Mouse (Mus musculus) CH12.LX (cell line): ENCODE measurements around the gene Tmco5. TPM values are rescaled to one million over a fixed set of nuclear protein-coding genes. Genes with fewer than 3 reads are reported as not detected.
"Not testable (repeated sequence)": the region's sequence is repeated elsewhere in the genome, so short reads cannot be mapped to it uniquely, and the experiment has no call there.

ENCODE experiments used
- DNase-seq: peaks from one replicate; pipeline ENCODE4 v3.0.0-alpha.2; 2013; ENCODE audit errors: extremely low read depth
- H3K27ac ChIP-seq: 2 replicates; pipeline ENCODE4 v1.5.1; 2012; ENCODE audit warnings: low read depth, mild to moderate bottlenecking, control low read depth, moderate library complexity; ENCODE audit not compliant: insufficient read depth
- H3K27me3 ChIP-seq: replicated peaks from 2 replicates; pipeline ENCODE3; 2012; ENCODE audit warnings: inconsistent platforms
- H3K36me3 ChIP-seq, 2 experiments: replicated peaks in 1 of 2; 2 replicates each; pipeline versions ENCODE3 to v1.6.1; 2012; ENCODE audit warnings: inconsistent platforms in 1 of 2, low read length in 1 of 2, mild to moderate bottlenecking in 1 of 2, mixed read lengths in 1 of 2, moderate library complexity in 1 of 2; ENCODE audit not compliant: control insufficient read depth in 1 of 2, insufficient read depth in 1 of 2
- H3K4me1 ChIP-seq, 2 experiments: 2 replicates each; pipeline ENCODE4 v1.6.1; 2012; ENCODE audit warnings: inconsistent platforms in 1 of 2, moderate library complexity in 1 of 2; ENCODE audit not compliant: insufficient read depth in 2 of 2, control insufficient read depth in 1 of 2
- H3K4me2 ChIP-seq: 2 replicates; pipeline ENCODE4 v1.6.1; 2012; ENCODE audit warnings: low read depth, mild to moderate bottlenecking, control low read depth; ENCODE audit not compliant: poor library complexity, insufficient read depth, severe bottlenecking
- H3K4me3 ChIP-seq, 3 experiments: fragments of 150-350 bp in 1 of 3; sonication (generic) in 1 of 3; replicated peaks in 1 of 3; 2 replicates each; pipeline versions ENCODE3 to v1.5.1; 2011 to 2012; ENCODE audit warnings: low read depth in 2 of 3, low read length in 2 of 3, mild to moderate bottlenecking in 2 of 3, moderate library complexity in 2 of 3, control low read depth in 1 of 3, improper control_type of control experiment in 1 of 3, inconsistent platforms in 1 of 3, mixed read lengths in 1 of 3; ENCODE audit not compliant: poor library complexity in 1 of 3
- H3K79me2 ChIP-seq: replicated peaks from 2 replicates; pipeline ENCODE4 v1.6.1; 2012; ENCODE audit warnings: mild to moderate bottlenecking, moderate library complexity; ENCODE audit not compliant: control insufficient read depth, poor library complexity, insufficient read depth, severe bottlenecking; ENCODE audit errors: extremely low read depth
- H3K9ac ChIP-seq: 2 replicates; pipeline ENCODE4 v1.6.1; 2012; ENCODE audit warnings: low read depth, mild to moderate bottlenecking, control low read depth, moderate library complexity; ENCODE audit not compliant: insufficient read depth
- H3K9me3 ChIP-seq: replicated peaks from 2 replicates; pipeline ENCODE3; 2012; ENCODE audit warnings: low read length, inconsistent platforms, mixed read lengths
- CHD1 ChIP-seq: IDR thresholded peaks from 2 replicates; pipeline ENCODE4 v1.6.1; 2012; ENCODE audit warnings: low read depth, low read length, improper control_type of control experiment, inconsistent platforms
- CTCF ChIP-seq, 2 experiments: IDR thresholded peaks in 1 of 2; conservative IDR thresholded peaks in 1 of 2; 2 replicates each; pipeline ENCODE4 v1.5.1; 2011 to 2012; ENCODE audit warnings: low read depth in 2 of 2, low read length in 2 of 2, improper control_type of control experiment in 1 of 2, inconsistent platforms in 1 of 2, mild to moderate bottlenecking in 1 of 2, moderate library complexity in 1 of 2
- E2F4 ChIP-seq: IDR thresholded peaks from 2 replicates; pipeline ENCODE4 v1.6.1; 2011; ENCODE audit warnings: low read depth, low read length, improper control_type of control experiment; ENCODE audit not compliant: insufficient replicate concordance
- ETS1 ChIP-seq: conservative IDR thresholded peaks from 2 replicates; pipeline ENCODE4 v1.6.1; 2012; ENCODE audit warnings: low read depth, mild to moderate bottlenecking, inconsistent platforms, low read length, improper control_type of control experiment, moderate library complexity
- JUND ChIP-seq: conservative IDR thresholded peaks from 2 replicates; pipeline ENCODE4 v1.6.1; 2011; ENCODE audit warnings: low read depth, low read length, improper control_type of control experiment
- MAX ChIP-seq: IDR thresholded peaks from 2 replicates; pipeline ENCODE4 v1.6.1; 2011; ENCODE audit warnings: low read length, improper control_type of control experiment
- MEF2A ChIP-seq: IDR thresholded peaks from 2 replicates; pipeline ENCODE4 v1.6.1; 2014; ENCODE audit warnings: low read depth, mild to moderate bottlenecking, inconsistent platforms, low read length, improper control_type of control experiment, borderline replicate concordance
- MXI1 ChIP-seq: IDR thresholded peaks from 2 replicates; pipeline ENCODE4 v1.6.1; 2011; ENCODE audit warnings: mild to moderate bottlenecking, low read depth, low read length, improper control_type of control experiment
- NELFE ChIP-seq: IDR thresholded peaks from 2 replicates; pipeline ENCODE4 v1.6.1; 2011; ENCODE audit warnings: low read depth, low read length, improper control_type of control experiment
- RAD21 ChIP-seq: IDR thresholded peaks from 2 replicates; pipeline ENCODE4 v1.6.1; 2011; ENCODE audit warnings: low read depth, mild to moderate bottlenecking, low read length, improper control_type of control experiment, moderate library complexity
- TCF12 ChIP-seq: IDR thresholded peaks from 2 replicates; pipeline ENCODE4 v1.6.1; 2014; ENCODE audit warnings: low read depth, mild to moderate bottlenecking, inconsistent platforms, low read length, improper control_type of control experiment
- USF1 ChIP-seq: IDR thresholded peaks from 2 replicates; pipeline ENCODE4 v1.6.1; 2014; ENCODE audit warnings: low read depth, mild to moderate bottlenecking, inconsistent platforms, low read length, improper control_type of control experiment
- USF2 ChIP-seq: conservative IDR thresholded peaks from 2 replicates; pipeline ENCODE4 v1.6.1; 2011; ENCODE audit warnings: low read depth, low read length, improper control_type of control experiment
- ZC3H11A ChIP-seq: IDR thresholded peaks from 2 replicates; pipeline ENCODE4 v1.6.1; 2012; ENCODE audit warnings: low read depth, mild to moderate bottlenecking, inconsistent platforms, low read length, improper control_type of control experiment
- ZKSCAN1 ChIP-seq: IDR thresholded peaks from 2 replicates; pipeline ENCODE4 v1.6.1; 2012; ENCODE audit warnings: low read depth, inconsistent platforms, low read length, improper control_type of control experiment, borderline replicate concordance
- dilution Hi-C: fragments of 300-500 bp; cut with MboI; formaldehyde crosslinking; loops from 2 replicates; pipeline ENCODE4 v1.14.3; 2020; ENCODE audit warnings: low sequenced_read_pairs; ENCODE audit not compliant: extremely low pct_unique_long_range_greater_than_20kb, extremely low pct_ligation_motif_present
- in situ Hi-C: fragments of 300-500 bp; cut with MboI; formaldehyde crosslinking; loops from 3 replicates; pipeline ENCODE4 v1.14.3; 2019; ENCODE audit warnings: low sequenced_read_pairs, low pct_ligation_motif_present, low pct_unique_long_range_greater_than_20kb, mixed read lengths
- polyA plus RNA-seq: library from polyadenylated mRNA; unstranded; fragments of >175 nt; gene quantifications from 2 replicates; pipeline ENCODE4 v1.2.1, GENCODE M21; 2012; ENCODE audit warnings: low read depth; ENCODE audit not compliant: insufficient read length
- total RNA-seq, 2 experiments: library from RNA; depleted of rRNA; stranded (reverse); fragments of 300-350 nt in 1 of 2; fragments of >200 nt in 1 of 2; gene quantifications; 2 replicates each; pipeline ENCODE4 v1.2.3; 2012 to 2014

The Tmco5 gene
- total and polyA plus RNA-seq, 3 experiments = not detected

- Histone ChIP-seq H3K79me2 (no peaks in the 10 kb centered on the region), H3K27ac (no peak overlapping the region), H3K9ac (no peak overlapping the region), H3K4me3 (no peak overlapping the region), H3K4me1 (no peaks in the 10 kb centered on the region), H3K36me3 (no peaks in the 10 kb centered on the region), H3K27me3 (no peaks in the 10 kb centered on the region), H3K9me3 (no peaks in the 10 kb centered on the region), H3K4me2 (no peak overlapping the region)
- in situ Hi-C loops = no loop called here
- dilution Hi-C loops = no loop called here
- DNase-seq = no peak
- TF ChIP-seq CTCF (conservative IDR thresholded peaks at IDR 0.05 in 1 of 2, IDR thresholded peaks at IDR 0.05 in 1 of 2; ENCODE audit: low read depth in 2 of 2, low read length in 2 of 2) (no peak), MXI1 (no peak), E2F4 (no peak), MAX (no peak), USF2 (no peak), JUND (no peak), RAD21 (no peak), MEF2A (no peak), USF1 (no peak), ETS1 (no peak), ZKSCAN1 (no peak), NELFE (no peak)
These were observed 53.7 kb downstream of the Tmco5 start for GRCm38 (mm10) chr2:116932218-116932617.

- H3K9me3 ChIP-seq, H3K4me1 ChIP-seq, in situ Hi-C loops, H3K9ac ChIP-seq, H3K79me2 ChIP-seq, H3K27me3 ChIP-seq, H3K4me3 ChIP-seq, dilution Hi-C loops, H3K4me2 ChIP-seq, DNase-seq, H3K27ac ChIP-seq, H3K36me3 ChIP-seq: not testable (repeated sequence)
These were observed 55.7 kb downstream of the Tmco5 start for GRCm38 (mm10) chr2:116934236-116934635.

GRCm38 (mm10) chr2:116934776-116935175 is 56.3 kb downstream of the Tmco5 start:
- dilution Hi-C loops = no loop called here
- Histone ChIP-seq H3K27ac (no peak overlapping the region), H3K4me3 (no peak overlapping the region)
- no peak for TF ChIP-seq NELFE
- TF ChIP-seq TCF12 = no peak
- TF ChIP-seq ZC3H11A = no peak
- TF ChIP-seq CHD1 = no peak
- TF ChIP-seq RAD21 = no peak
- no peak for TF ChIP-seq MAX
- TF ChIP-seq JUND = no peak
- TF ChIP-seq, all 38 proteins: peak for 0
- H3K9ac ChIP-seq = no peak overlapping the region
- no peak for DNase-seq
- in situ Hi-C loops = no loop called here
- H3K4me1 ChIP-seq = no peaks in the 10 kb centered on the region
- H3K9me3 ChIP-seq = no peaks in the 10 kb centered on the region
- no peaks in the 10 kb centered on the region for H3K27me3 ChIP-seq
- H3K79me2 ChIP-seq = no peaks in the 10 kb centered on the region
- H3K36me3 ChIP-seq = no peaks in the 10 kb centered on the region
- H3K4me2 ChIP-seq = no peak overlapping the region
